Mouse (Mus musculus): ENCODE results near the gene Myo18b.

Gene Myo18b

DNA sequence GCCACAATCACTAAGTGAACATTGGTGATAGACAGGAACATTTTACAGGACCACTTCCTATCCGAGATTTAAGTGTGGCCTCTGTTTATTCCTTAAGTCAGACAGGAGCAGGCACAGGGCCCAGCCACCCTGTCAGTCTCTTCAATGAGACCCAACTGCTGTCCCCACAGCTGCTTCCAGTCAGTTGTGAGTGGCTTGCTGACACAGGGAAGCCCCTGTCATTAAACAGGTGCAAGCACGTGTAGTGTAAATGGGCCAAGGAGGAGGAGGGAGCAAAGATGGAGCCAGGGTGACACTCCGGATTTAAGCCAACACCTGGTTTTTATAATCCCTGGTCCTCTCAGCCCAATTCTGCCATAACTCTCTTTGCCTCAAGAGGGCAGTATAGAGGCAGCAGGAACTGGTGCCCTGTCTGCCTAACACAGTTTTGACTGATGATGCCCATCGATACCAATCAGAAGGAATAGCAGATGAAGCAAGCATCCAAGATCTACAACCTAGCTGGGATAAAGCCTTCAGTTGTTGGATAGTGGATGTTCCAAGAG lies 19.2 kb downstream of the Myo18b start:
- DNase-seq = peak; percentile 58

DNA sequence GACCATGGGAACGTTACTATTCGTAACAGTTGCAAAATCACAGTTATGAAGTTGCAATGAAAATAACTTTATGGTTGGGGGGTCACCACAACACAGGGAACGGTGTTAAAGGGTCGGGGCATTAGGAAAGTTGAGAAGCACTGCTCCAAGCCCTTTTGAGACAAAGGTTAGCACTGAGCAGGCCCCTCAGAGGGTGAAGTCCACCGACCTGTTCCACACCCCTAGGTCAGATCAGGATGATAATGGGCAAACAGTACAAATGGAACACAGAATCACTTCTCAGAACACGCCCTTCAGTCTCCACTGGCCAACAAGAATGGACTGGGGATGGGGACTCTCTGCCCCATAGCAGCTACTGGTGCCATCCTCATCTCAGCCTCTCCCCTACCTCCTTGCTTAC lies 23.2 kb downstream of the Myo18b start:
- DNase-seq = no peak

DNA sequence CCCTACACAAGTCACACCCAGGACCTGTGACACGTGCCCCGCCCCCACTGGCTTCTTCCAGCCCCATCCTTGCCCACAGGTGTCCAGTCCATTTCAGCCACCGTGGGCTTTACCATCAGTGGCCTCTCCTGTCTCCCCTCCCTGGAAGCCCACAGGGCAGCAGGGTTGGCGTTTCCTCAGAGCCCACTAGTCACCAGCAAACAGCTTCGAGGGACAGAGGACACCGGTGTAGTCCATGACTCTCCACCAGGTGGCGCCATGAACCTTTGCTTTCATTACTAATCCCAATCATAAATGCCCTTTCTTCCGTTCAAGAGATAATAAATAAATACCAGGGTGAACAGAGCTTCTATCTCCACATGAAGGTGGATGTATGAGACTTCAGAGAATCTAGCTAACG lies 25.4 kb downstream of the Myo18b start:
- peak; percentile 58 for DNase-seq

DNA sequence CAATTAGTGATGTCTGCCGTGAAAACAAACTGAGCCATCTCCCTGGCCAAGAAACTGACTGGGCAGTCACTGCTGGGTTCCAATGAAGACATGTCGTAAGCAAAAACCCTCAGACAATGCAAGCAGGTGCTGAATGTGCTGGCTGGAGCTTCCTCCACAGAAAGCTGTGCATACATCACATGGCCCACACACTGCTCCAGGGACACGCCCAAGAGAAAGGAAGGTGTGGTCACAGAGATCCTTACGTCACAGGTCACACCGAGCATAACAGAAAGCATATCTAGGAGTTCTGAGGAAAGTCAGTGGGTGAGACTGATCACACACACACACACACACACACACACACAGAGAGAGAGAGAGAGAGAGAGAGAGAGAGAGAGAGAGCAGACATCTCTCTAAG lies 27.5 kb downstream of the Myo18b start:
- no peak for DNase-seq

GRCm38 (mm10) chr5:112864719-112865367 lies 31.3 kb downstream of the Myo18b start:
- no peak for DNase-seq

GRCm38 (mm10) chr5:112859379-112860035 lies 36.7 kb downstream of the Myo18b start:
- DNase-seq = peak; percentile 58

DNA sequence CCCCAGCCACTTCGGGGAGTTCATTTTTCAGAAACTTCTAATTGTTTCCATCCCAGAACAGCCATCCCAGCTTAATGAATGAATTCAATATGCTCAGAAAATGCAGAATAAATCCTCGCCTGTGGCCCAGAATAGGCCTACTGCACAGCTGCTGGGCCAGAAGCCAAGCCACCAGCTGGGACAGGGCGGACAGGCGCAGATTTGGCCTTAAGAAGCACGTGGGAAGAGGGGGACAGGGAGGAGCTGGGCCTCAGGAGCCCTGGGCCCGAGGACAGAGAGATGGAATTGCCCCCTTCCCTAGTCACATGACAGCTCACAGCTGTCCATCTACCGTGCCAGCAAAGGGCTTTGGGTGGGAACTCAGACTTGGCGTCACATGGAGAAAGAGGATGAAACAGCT lies 43.0 kb downstream of the Myo18b start:
- peak; percentile 74 for DNase-seq

- peak; percentile 40 for DNase-seq
Measured at GRCm38 (mm10) chr5:112851389-112851788, 44.8 kb downstream of the Myo18b start.

GRCm38 (mm10) chr5:112848586-112849280 lies 47.4 kb downstream of the Myo18b start:
- peak; percentile 42 for DNase-seq

- DNase-seq = no peak
Measured at GRCm38 (mm10) chr5:112847985-112848542, 48.1 kb downstream of the Myo18b start.

DNA sequence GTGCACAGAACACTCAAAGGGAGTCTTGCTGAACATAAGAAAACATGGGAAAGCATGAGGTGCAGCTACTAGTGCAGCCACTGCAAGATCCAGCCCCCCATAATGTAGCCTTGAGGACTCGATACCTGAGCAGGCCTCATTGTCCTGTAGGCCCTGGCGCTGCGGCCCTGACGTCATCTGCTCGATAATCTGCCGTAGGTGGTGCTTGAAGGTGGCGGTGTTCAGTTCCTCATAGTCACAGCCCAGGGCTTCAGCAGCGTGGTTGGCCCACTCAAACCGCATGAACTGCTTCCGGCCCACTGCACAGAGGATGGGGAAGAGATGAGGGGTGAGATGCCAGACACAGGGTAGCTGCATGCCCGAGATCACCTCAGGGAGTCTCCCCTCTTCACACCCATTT lies 50.0 kb downstream of the Myo18b start:
- no peak for DNase-seq

DNA sequence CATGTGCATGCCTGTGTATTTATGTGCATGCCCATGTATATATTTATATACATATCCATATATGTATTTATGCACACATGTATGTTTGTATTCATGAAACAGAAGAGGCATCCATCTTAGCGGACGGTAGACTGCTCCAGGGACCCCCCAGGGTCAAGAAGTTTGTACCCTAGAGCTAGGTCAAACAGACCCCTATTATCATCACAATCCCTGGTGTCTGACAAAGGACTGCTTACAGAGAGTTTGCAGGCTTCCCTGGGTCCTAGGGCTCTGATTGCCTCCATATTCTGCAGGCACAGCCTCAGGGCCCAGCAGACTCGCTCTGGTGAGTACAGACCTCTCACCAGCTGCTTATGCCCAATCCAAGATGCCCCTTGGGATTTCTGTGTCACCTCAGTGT lies 51.7 kb downstream of the Myo18b start:
- DNase-seq = no peak

DNA sequence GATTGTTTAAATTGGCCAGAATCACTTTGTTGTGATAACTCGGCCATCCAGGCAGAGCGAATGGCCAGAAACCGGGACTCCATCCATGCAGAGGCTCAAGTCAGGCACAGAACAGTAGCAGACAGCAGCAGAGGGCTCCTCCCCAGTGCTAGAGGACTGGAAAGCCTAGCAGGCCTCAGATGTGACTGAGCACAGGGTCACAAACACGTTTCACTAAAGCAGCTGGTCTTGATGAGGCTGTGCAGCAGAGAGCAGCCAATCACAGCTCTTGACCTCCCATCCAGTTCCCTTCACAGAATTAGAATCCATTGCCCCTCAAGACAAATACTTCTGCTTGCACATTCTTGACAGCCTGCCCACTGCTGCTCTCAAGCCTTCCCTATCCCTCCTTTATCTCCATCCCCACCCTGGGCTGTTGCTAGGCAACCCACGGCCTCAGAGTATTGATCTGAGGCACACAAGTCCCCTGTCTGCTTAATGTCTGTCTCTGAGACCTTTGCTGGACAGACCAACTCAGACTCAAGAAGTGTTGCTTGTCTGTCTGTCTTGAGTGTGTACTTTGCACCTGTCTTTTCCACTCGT lies 52.4 kb downstream of the Myo18b start:
- DNase-seq = no peak

- DNase-seq = no peak
Measured at GRCm38 (mm10) chr5:112842696-112843095, 53.5 kb downstream of the Myo18b start.

DNA sequence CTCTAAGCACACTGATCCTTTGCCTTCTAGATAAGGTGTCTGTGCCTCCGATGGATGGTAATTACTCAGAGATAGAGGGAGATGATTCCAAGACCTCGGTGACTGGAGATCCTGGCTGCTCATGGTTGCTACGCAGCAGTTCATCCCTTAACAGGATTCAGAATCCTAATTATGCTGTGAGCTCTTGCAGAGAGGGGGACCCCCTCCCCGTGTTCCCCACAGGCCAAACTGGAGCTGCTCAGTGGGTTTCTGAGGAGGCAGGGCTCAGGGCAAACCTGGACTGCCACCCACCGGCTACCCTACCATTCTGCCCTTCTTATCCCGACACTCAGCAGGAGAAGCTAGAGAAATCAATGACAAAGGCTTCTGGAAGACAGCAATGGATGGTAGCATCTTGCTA lies 54.3 kb downstream of the Myo18b start:
- DNase-seq = no peak

DNA sequence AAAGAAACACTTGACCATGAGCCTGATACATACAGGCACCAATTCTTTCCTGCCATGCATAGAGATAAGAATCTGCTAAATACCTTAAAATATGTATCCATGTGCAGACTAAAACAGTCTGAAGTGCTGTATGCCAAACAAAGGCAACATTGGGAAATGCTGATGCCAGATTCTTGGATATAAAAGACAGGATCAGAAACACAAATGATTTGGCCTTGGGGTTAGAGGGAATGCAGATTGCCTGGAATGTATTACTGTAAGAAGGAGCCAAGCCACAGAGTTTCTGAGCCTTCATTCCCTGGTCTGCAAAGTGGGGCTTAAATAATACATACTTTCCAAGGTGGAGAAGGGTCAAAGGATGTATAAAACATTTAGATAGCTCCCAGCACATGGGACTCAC lies 61.3 kb downstream of the Myo18b start:
- no peak for DNase-seq

DNA sequence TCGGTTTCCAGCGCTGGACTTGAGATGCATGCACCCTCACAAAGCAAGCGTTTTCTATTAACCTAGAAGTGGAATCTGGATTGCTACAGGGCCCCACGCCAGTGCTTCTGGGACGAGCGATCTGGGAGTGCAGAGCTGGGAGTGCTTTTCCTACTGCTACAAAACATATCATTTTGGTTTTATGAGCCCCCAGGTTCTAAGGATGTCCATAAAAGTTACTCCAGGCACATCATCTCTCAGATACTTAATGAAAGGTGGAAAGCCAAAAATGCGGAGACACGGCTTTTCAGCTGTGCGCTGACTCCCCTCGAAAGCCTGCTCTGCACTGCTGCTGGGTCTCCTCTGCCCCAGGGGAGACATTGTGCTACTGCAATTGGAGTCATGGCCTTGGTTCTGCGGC lies 62.3 kb downstream of the Myo18b start:
- no peak for DNase-seq

GRCm38 (mm10) chr5:112825091-112825794 lies 70.9 kb downstream of the Myo18b start:
- peak; percentile 29 for DNase-seq

GRCm38 (mm10) chr5:112824376-112824775 lies 71.8 kb downstream of the Myo18b start:
- no peak for DNase-seq

DNA sequence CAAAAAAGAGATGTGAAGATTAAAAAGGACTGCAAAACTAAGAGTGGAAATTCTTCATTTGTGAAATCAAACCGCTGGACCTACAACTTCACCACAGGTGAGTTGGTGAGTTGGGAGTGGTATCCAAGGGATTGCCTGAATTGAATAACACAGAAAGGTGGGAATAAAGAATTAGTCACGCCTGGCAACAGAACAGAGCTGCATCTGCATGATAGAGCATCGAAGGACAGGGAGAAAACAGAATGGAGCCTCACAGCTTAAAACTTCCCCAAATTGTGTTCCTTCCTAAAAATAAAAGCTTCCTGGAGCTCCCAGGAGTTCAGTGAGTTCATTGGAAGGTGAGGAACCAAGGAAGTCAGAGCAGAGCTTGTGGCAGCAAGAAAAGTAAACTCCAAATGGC lies 73.7 kb downstream of the Myo18b start:
- DNase-seq = no peak

DNA sequence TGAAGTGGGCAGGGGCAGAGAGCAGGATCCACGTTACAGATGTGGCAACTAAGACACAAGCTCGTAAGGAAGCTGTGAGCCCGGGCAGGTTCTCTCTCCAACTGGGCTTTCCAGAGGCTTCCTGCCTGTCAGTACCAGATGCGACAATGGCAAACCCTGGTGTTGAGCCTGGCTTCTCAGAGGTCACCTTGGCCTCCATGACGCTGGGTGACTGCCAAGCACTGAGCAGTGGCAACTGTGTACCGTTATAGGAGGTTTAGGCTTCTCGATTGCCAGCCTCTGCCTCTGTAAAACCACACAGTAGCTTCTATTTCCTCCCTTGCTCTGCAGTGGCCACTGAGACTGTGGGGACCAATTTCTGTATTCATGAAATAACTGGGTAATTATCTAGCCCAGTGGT lies 81.1 kb downstream of the Myo18b start:
- DNase-seq = no peak

DNA sequence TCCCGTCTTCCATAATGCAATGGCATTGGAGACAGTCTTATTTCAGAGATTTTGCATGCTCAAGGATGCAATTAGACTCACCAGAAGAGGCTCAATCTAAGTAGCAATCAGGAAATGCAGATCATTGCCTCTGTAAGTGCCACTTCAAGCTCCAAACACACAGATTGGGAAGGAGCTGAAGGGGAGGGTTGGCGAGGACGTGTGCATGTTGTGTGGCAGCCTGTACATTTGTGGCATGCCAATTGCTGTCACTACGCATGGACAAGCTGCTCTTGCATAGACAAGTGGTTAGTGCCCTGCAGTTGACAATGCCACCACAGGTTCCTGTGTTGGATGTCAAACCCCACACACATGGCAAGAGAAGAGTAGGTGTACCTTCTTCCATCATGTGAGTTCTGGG lies 88.5 kb downstream of the Myo18b start:
- DNase-seq = no peak

GRCm38 (mm10) chr5:112796086-112796485 lies 100.1 kb downstream of the Myo18b start:
- DNase-seq = no peak
